Mouse (Mus musculus): Measurements from ENCODE around the gene Ythdf1. TPM values are rescaled to one million over a fixed set of nuclear protein-coding genes. Genes with fewer than 3 reads are reported as not detected.

Ythdf1 gene
- polyA plus RNA-seq, 3 experiments from 2014 or later = 8.7 to 13.0 (median 10.2) TPM

- ATAC-seq = no peak
Measured at GRCm38 (mm10) chr2:180870006-180870405, 50.7 kb downstream of the Ythdf1 start.

- no peak for ATAC-seq
Measured at GRCm38 (mm10) chr2:180861561-180861960, 59.2 kb downstream of the Ythdf1 start.

DNA sequence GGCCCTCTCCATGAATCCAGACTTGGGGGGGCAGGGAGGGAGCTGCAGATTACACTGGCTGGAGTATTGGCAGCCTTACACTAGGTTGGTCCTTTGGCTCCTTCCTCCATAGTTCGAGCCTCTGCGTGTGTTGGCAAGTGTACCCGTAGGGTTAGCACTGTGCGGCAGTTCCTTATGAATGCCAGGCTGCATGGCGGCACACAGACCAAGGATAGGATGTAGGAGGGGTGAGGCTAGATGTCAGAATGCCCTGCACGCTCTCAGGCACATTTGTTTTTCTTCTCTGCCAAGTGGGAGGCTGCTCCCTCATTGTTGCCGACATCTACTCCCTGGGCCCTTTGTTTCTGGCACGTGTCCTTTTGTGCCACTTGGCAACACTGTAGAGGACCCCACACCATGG is 63.6 kb downstream of the Ythdf1 start:
- ATAC-seq = no peak

DNA sequence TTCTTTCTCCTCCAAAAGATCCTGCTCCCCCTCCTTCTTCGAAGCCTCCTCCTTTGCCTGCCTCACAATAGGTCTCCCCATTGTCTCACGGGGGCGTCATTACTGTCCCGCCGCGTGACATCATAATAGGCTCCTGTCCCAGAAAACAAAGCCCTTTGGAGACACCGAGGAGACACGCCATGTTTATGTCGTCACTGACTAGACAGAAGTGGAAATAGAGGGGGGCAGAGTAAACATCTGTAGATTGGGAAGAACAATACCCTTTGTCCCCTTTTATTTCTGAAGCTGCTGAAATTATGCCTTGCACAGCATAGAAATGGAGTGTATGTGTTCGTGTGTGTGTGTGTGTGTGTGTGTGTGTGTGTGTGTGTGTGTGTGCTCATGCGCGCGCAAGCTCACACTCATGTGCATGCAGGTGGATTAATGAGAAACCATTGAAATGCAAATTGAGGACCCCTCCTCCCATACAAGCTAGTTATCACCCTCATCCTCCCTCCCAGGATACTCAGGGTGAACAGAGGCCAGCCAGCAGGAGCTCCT is 65.7 kb downstream of the Ythdf1 start:
- ATAC-seq = no peak

Other genes starting within 250 kb of the Ythdf1 start
- 10 to 100 TPM; 36.4 to 52.4 (median 45.3) TPM for gene Dido1, start 210.9 kb downstream of the Ythdf1 start, polyA plus RNA-seq (2017; shearing (Covaris generic))
- 10 to 100 TPM; 20.2 to 22.8 (median 22.4) TPM for gene Gid8, start 210.8 kb downstream of the Ythdf1 start, polyA plus RNA-seq (2017; shearing (Covaris generic))
- 10 to 100 TPM; 31.7 to 86.8 (median 66.9) TPM for gene Slc17a9, start 195.7 kb downstream of the Ythdf1 start, polyA plus RNA-seq (2017; shearing (Covaris generic))
- not detected for gene Bhlhe23, start 144.0 kb downstream of the Ythdf1 start, polyA plus RNA-seq (2017; shearing (Covaris generic))
- not detected for gene Birc7, start 8.1 kb upstream of the Ythdf1 start, polyA plus RNA-seq (2017; shearing (Covaris generic))
- not detected for gene Nkain4, start 33.8 kb upstream of the Ythdf1 start, polyA plus RNA-seq (2017; shearing (Covaris generic))
- gene Arfgap1, start 46.3 kb upstream of the Ythdf1 start, polyA plus RNA-seq (2017; shearing (Covaris generic)) = 10 to 100 TPM; 51.9 to 68.0 (median 52.9) TPM
- gene Col20a1, start 65.6 kb upstream of the Ythdf1 start, polyA plus RNA-seq (2017; shearing (Covaris generic)) = under 1 TPM in 2 of 3 experiments, not detected in 1; 0.78 to 0.93 TPM
- gene Chrna4, start 122.6 kb upstream of the Ythdf1 start, polyA plus RNA-seq (2017; shearing (Covaris generic)) = not detected
- gene Kcnq2, start 214.4 kb upstream of the Ythdf1 start, polyA plus RNA-seq (2017; shearing (Covaris generic)) = under 1 TPM in 1 of 3 experiments, not detected in 2; 0.19 TPM
- not detected for gene Eef1a2, start 236.1 kb upstream of the Ythdf1 start, polyA plus RNA-seq (2017; shearing (Covaris generic))

Measured in inflammation-experienced regulatory T-cells, adult 6 months (primary cell).